Mouse (Mus musculus) frontal cortex, postnatal 14 days (tissue): ENCODE measurements around the gene Col23a1.
"Not testable (repeated sequence)": the region's sequence is repeated elsewhere in the genome, so short reads cannot be mapped to it uniquely, and the experiment has no call there.

ENCODE experiments used
- DNase-seq, 2 experiments: peaks; one replicate each; pipeline ENCODE4 v3.0.0; 2022; ENCODE audit warnings: low spot score in 2 of 2

The Col23a1 gene

DNA sequence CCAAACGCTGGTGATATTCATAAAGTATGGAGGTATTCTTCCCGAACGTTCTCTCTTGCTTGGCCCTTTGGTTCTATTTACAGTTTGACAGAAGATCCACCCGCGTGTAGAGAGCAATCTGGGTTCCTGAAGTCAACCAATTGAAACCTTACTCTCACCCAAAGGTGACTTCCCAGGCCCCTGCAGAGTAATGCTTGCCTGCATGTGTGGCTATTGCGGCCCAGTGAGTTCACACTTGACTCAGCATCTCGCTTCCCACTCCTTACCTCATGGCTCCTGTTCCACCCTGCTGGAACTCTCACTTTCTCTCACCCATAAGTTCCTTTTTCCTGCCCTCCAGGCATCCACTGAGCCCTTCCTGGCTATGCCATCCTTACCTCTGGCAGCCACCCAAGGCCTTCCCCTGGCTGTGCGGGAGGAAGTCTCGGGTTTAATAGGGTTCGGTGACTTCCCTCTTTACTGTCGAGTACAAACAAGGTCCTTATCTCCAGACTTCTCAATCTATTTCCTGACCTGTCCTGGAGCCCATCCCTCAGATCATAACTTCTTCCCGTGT lies 38.7 kb downstream of the Col23a1 start:
- DNase-seq: no peak

DNA sequence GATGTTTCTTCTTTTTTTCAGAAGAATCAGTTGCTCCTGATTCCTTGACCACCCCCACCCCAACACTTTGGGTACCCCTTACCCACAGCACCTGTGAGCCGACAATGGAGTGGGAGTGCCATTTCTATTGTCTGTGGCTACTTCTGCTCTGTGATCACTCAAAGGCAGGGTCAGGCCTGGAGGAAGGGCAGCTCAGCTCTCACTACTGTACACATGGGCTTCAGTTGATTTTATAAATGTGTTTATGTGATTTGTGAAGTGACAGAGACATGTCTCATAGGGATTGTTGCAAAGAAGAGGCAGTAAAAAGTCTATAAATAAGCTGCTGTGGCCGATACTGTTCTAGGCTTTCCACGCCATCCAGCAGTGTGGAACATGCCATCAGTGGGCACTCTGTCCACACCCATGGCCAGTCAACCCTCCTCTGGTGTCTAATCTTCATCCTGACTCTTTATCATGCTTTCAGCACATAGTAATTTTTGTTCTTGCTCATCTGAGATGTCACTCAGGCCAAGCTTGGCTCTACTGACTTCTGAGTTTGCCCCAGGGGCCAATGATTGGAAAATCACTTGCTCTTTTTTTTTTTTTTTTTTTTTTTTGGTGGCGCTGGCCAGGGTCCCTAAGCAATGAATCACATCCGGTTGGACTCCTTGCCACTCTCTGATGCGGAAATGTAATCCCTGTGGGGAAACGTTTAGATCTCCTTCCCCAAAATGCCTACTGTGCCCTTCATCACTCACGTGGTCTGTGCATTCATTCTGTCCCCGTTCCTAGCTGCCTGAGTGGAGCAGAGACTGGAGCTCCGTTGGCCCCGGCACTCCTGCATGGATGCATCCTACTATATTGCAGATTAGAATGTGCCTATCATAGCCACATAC lies 40.4 kb downstream of the Col23a1 start:
- DNase-seq: no peak

DNA sequence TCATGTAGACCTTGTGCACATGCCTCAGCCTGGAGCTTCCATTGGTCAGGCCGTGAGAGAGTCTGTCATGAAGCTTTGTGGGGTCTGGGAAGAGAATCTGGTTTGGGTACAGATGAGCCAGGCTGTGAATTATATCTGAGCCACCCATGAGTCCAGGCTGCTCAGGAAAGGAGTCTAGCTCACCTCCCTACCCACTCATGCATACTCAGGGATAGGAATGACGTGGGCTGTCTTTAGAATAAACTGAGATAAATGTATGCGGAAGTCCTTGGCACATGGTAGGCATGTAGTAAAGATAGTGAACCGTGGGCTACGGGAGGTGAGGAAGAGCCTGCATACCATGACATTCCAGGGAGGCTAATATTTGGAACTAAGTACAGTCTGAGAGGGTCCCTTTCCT lies 44.3 kb downstream of the Col23a1 start:
- no peak for DNase-seq

DNA sequence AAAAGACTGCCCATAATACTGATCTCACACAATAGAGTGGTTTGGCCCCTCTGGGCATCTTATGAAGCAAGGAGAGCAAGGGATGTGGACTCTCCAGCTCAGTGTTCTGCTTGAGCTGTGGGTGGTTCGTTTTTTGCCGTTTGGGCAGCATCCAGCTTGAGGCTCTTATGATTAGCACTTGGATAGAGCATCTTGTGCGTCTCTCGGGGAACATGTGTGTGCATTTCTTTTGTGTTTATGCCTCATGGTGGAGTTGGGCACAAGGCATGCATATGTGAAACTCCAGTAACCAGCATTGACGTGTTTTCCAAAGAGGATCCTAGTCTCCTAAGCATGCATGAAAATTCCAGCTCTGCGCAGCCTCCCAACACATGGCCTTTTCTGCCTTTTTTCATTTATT lies 47.9 kb downstream of the Col23a1 start:
- DNase-seq: peak in 1 of 2 experiments; percentile 27

DNA sequence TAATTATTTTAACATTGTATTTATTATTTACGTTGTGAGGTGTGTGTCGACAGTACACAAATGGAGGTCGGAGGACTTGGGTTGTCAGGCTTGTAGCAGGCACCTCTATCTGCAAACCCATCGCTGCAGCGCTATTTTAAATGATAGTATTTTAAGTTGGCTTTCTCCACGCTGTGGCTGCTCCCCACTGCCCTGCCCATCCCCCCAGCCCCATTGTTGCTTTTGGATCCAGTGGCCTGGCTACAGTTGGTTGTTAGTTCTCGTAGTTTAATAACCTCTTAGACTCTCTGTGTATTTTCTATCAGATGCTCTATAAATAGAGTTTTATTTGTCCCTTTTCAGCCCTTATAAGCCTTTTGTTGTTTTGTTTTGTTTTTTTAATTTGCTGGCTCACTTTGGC lies 48.7 kb downstream of the Col23a1 start:
- no peak for DNase-seq

DNA sequence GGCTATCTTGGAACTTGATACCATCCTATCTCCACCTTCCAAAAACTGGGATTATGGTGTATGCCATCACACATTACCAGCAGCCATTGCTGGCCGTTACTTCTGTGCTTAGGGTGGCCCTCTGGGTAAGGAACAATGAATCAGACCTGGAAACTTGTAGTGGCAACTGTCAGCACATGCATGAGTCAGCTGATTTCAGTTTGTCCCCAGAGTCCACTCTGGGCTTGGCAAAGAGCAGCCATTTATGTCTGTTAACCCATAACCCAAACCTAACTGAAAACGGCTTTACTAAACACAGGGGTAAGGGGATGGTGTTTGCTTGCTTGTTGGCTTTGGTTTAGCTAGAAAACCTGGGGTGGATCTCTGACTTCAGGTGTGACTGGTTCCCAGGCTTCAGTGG lies 51.4 kb downstream of the Col23a1 start:
- DNase-seq: no peak

DNA sequence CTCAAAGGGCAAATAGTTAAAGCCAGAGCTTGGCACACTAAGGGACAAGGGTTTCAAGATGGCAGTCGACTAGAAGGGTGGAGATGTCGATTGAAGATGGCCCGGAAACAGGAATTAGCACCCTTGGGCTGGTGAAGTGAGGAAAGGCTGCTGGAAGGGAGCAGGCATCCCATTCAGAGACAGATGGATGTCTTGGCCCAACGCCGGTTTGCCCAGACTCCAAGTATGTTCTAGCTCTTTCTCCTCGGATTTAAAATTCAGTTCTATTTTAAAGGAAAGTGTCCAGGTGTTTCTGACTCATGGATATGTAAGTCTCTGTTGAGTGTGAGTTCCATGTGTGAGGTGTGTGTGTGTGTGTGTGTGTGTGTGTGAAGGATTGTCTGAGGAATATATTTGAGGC lies 53.1 kb downstream of the Col23a1 start:
- DNase-seq: peak; percentile 57 to 60

DNA sequence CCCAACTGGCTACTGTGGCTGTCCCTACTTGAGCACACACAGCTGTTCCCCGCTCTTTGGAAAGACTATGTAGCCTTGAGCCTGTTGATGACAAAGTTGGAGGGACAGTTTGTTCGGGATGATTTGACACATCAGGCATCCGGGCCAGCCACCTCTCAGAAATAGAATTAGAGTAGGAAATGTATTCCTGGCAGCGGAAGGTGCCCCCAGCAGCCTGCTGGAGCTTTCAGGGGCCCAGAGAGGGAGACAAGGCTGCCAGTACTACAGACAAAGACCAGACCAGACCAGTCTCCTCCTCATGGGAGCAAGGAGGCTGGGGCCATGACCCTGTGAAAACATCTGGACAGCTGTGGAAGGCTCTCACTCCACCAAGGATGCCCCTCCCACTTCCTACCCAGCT lies 53.6 kb downstream of the Col23a1 start:
- no peak for DNase-seq

DNA sequence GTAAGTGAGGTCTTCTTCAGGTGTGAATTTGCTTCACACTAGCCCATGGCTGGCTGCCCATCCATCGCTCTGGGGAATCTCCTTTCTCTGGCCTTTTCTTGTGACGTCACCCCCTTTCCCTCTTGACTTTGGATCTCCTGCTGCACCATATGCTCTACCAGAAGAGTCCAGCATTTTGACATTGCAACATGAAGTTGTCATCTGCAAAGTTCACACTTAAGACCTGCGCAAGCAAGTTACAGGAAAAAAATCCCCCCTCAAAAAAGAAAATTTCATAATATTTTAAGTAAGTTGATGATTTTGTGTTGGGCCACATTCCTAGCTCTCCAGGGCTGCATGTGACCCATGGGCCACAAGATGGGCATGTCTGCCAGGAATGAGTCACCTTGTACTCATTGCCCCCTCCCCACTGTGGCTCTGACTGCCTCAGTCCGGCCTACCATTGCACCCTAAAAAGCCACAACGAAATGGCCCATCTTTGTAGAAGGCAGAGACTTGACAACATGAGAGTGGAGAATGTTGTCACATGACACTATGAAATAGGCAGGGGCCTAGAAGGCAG lies 54.1 kb downstream of the Col23a1 start:
- DNase-seq: no peak

DNA sequence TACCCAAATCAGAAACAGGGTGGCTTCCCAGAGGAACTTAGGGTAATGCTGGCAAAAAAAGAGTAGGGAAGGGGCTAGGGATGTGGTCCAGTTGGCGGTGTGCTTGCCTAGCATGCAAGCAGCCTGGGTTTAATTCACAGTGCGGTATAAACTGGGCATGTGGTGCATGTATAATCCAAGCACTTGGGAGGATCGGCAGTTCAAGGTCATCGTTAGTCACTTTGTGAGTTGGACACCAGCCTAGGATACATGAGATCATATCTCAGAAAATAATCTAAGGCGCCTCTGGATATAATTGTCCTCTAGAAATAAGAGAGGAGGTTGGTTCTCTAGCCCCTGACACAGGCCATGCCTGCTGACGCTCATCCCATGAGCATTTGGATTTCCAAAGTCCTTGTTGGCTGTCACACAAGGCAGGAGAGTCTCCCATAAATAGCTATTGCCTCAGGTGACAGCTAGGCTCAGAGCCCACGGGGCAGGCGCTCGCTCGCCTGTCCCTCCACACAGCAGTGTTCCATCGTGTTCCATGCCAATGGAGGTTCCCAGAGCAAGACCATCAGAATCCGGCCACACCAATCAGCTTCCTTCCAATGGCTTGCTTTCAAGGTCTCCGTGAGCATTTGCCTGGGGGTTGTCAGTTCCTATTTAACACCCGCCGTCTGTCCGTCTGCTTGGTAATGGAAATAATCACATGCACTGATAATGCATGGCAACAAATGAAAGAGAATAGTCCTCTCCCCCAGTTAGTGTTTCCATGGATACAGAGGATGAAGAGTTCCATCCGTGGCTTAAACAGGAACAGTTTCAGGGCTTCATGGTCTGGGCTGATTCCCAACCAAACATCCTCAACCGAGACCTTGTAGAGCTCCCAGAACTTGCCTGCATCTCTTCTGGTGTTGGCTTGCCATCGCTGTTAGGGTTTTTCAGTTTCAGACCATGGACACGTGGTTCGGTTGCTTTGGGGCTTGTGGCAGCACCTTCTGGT lies 56.1 kb downstream of the Col23a1 start:
- DNase-seq: no peak

DNA sequence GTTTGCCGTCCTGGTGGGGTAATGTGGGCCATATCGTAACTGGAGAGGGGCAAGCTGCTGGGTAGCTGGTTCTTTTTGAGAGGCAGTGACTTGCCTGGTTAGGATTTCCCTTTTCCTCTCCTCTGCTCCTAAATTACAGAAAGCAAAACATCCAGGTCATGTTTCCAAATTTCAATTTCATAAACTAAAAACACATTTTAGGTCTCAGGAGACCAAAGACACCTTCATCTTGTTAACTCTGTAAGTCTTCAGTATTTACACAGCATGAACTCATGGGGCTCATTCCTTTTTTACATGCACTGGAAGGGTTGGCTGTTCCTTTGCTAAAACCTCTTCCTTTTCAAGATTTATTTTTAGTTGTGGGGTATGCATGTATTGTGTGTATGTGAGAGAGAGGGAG lies 58.0 kb downstream of the Col23a1 start:
- DNase-seq: no peak

DNA sequence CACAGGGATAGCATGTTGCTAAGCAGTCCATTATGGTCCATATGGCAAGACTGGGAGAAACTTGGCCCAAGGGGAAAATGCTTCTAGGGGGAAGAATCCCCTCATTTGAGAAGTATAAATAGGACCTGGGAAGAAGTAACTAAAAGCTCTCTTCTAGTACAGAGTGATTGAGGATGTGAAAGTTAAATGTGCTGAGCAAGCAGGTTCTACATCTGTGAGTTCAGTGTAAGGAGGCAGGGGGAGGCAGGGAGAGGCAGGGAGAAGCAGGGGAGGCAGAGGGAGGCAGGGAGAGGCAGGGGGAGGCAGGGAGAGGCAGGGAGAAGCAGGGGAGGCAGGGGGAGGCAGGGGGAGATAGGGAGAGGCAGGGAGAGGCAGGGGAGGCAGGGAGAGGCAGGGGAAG lies 59.9 kb downstream of the Col23a1 start:
- no peak for DNase-seq

DNA sequence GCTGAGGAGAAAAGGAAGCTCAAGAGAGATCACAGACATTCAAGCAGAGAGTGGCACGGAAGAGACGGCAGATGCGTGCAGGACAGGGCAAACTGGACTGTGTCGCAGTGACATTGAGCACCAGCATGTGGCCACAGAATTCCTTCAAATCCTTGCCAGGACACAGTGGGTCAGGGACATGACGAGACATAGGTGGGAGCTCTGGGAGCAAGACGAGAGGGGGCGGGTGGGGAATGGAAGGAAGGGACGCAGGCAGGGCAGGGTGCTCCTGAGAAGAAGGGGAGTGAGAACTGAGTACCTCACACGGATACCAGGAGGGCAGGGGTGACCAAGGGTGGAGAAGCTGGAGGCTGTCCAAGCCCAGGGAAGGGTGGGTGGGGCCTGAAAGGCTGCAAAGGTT lies 61.4 kb downstream of the Col23a1 start:
- DNase-seq: no peak

DNA sequence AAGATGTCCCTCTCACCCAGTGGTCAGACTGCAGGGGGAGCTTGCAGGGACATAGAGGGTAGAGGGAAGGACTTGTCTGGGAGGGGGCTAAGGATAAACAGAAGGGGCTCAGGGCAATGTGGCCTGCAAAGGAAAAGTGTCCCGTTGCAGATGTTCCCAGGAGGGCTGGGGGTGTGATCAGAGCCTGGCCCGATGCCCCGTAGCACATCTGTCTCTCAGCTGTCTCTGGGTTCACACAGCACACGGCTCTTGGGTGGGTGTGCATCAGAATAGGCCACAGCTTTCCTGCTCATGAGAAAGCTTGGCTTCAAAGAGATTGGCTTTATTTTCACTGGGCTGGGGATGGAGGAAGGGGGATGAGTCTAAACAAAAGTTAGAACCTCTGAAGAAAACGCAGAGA lies 62.1 kb downstream of the Col23a1 start:
- DNase-seq: no peak

DNA sequence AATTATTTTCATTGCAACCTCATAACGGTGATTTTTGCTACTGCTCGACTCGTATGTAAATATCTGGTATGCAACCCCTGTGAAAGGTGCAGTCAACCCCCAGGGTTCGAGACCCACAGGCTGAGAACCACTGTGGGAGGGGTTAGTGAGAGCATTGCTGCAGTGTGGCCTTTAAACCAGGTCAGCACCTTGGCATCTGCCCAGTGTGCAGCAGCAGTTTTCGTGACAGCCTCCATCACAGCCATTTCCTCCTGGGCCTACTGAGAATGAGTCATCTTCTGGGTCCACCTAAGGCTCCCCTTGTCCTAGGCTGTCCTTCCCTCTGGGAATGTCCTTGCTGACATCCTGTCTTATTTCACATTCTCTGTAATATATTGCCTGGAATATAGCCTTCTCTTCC lies 64.0 kb downstream of the Col23a1 start:
- DNase-seq: no peak

DNA sequence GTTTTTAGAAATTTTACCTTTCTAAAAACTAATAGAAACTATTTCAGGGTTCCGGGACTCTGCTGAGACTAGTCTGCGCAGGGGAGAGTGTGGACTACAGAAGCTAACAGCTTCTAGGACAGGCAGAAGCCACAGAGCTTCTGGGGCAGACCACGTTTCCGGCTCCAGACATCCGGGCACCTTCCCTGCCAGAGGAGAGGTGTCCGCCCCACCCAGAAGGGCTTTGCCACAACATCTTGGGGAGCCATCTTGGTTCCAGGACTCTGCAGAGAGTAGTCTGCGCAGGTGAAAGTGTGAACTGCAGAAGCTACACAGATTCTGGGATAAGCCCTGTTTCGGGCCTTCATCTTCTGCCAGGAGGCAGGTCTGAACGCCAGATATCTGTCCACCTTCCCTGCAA lies 69.3 kb downstream of the Col23a1 start:
- DNase-seq: not testable (repeated sequence)

DNA sequence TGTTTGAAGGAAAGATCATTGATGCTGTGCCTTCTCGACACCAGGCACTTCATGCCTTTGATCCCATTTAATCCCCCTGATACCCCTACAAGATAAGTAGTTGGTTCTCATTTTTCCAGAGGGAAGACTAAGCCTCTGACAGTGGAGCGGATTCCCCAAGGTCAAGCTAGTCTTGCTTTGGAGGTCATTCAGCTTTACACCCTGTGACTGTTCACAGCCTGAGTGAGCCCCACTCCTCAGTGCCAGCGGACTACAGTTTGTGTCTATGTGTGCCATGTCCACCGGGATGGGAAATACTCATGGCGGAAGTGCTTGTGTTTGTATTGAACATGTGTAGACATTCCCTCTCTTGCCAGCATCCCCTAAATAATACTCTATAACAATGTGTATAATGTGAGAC lies 74.6 kb downstream of the Col23a1 start:
- no peak for DNase-seq

DNA sequence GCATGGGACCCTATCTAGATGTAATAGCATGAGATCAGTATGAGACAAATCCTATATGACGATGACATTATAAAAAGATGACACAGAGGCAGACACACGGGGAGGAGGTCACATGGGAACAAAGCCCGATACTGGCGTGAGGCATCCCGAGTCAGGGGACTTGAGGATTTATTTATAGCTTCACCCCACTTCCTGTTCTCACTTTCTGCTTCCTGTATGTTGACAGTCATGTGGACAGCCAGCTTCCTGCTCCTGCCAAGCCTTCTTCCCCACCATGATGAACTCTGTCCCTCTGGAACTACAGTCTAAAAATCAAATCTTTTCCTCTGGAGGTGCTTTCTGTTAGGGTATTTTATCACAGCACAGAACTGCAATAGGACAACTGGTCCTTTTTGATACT lies 77.6 kb downstream of the Col23a1 start:
- DNase-seq: no peak

DNA sequence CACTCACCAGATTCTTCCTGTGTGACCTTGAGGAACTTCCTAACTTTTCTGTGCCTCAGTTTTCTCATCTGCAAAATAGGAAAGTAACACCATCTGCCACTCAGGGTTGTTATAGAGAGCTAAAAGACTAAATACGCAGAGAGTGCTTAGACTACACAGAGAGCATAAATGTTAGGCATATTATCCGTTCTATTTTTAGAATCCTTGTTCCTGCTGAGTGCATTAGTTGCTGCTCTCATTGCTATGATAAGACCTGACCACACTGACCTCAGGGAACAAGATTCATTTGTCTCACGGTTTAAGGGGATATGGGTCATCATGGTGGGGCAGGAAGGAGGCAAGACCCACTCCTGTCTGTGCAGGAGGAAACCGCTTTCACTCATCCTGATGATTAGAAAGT lies 80.6 kb downstream of the Col23a1 start:
- no peak for DNase-seq

DNA sequence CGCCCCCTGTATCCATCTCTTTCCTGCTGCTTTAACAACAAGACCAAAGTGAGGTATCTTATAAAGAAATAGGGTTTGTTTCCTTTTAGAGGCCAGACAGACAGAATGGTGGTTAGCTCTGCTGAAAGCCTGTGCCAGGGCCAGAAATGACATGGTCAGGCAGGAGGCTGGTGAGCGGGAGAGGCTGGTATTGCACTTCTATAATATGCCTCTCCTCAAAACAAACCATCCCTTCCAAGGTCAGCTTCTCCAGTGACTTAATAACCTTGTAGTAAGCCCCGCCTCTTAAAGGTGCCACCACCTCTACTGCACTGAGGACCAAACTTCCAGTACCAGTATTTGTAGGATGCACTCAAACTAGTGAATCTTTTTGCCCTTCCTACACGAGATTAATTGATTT lies 81.6 kb downstream of the Col23a1 start:
- DNase-seq: no peak

DNA sequence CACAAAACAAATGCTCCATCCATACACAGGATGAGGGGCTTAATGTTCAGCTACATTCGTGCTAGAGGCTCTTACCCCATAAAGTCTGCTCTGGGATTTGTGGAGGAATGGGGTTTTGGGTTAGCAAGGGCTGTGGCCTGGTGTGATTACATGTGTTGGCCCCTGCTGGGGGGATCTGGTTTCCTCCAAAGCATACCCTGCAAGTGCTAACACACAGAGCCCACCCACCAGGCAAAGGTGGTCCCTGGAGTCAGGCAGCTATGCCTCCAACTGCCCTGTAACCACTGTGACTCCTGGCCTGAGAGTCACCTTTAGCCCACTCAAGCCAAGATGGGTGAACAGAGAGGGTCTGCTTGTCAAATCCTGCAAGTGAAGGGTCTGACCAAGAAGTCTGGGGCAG lies 82.2 kb downstream of the Col23a1 start:
- DNase-seq: no peak

DNA sequence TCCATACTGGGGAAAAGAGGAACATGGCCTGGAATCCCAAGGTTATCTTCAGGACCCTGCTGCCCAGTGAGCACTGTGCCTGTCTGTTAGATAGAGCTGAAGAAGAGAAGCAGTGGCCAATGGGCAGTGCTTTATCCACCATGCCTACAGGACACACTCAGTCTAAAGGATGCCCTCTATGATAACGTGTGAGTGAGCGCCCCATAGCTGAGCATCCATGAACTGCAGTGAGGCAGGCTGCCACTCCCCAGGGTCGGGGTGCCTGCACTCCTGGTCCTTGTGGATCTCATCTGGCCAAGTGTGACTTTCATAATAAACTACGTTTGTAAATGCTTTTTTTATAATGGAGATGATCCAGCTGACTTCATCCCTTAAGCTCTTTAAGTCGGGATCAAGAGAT lies 87.5 kb downstream of the Col23a1 start:
- DNase-seq: no peak
